Mouse (Mus musculus) hindbrain, embryonic 10.5 days (tissue): ENCODE measurements at regions not wholly inside any gene's neighbourhood (a gene's known extent, or its start where the extent isn't known, plus 50 kb on each side); places are given as distances from the start of the nearest gene placed in this dataset.
A peak's percentile ranks its signal among the peaks of the same experiment; 100 is the strongest.

Source experiments
- DNase-seq: peaks from one replicate; pipeline ENCODE4 v3.0.0-alpha.2; 2017; ENCODE audit warnings: low spot score
- H3K27ac ChIP-seq: fragments of 300-500 bp; sonication (generic); 2 replicates; pipeline ENCODE4 v1.5.1; 2016; ENCODE audit warnings: mild to moderate bottlenecking, moderate library complexity
- H3K27me3 ChIP-seq: fragments of 300-500 bp; sonication (generic); 2 replicates; pipeline ENCODE4 v1.6.1; 2016; ENCODE audit warnings: mild to moderate bottlenecking; ENCODE audit not compliant: poor library complexity, insufficient read depth, severe bottlenecking
- H3K36me3 ChIP-seq: fragments of 300-500 bp; sonication (generic); 2 replicates; pipeline ENCODE4 v1.6.1; 2016; ENCODE audit warnings: mild to moderate bottlenecking, moderate library complexity
- H3K4me1 ChIP-seq: fragments of 300-500 bp; sonication (generic); replicated peaks from 2 replicates; pipeline ENCODE4 v1.6.1; 2016; ENCODE audit warnings: mild to moderate bottlenecking
- H3K4me3 ChIP-seq: fragments of 300-500 bp; sonication (generic); 2 replicates; pipeline ENCODE4 v1.5.1; 2016; ENCODE audit warnings: mild to moderate bottlenecking, moderate library complexity
- H3K9me3 ChIP-seq: fragments of 300-500 bp; sonication (generic); 2 replicates; pipeline ENCODE4 v1.6.1; 2016; ENCODE audit warnings: mild to moderate bottlenecking, moderate library complexity
- WGBS: fragments of 180-500 bp; shearing (Covaris S2); methylation state at CpG from one replicate; pipeline ENCODE4 v1.1.7; 2016; 5-methylcytosine and 5-hydroxymethylcytosine counted together

- H3K36me3 ChIP-seq, result no peaks in the 10 kb centered on the region
- no peaks in the 10 kb centered on the region for H3K9me3 ChIP-seq
- H3K4me1 ChIP-seq, result no peaks in the 10 kb centered on the region
- no peak overlapping the region for H3K4me3 ChIP-seq
- H3K27ac ChIP-seq, result no peak overlapping the region
- no peaks in the 10 kb centered on the region for H3K27me3 ChIP-seq
- 83% methylated on average over 2 of the region's 2 CpGs for WGBS
- no peak for DNase-seq
Measured at GRCm38 (mm10) chr14:61819251-61819650, 212.0 kb downstream of the Kcnrg start.

- no peak overlapping the region for H3K4me3 ChIP-seq
- WGBS, result 75% methylated on average over 8 of the region's 8 CpGs
- H3K9me3 ChIP-seq, result no peaks in the 10 kb centered on the region
- no peak overlapping the region for H3K27ac ChIP-seq
- H3K27me3 ChIP-seq, result no peaks in the 10 kb centered on the region
- peak; percentile 5 for DNase-seq
- no peaks in the 10 kb centered on the region for H3K36me3 ChIP-seq
- H3K4me1 ChIP-seq, result no peaks in the 10 kb centered on the region
Measured at GRCm38 (mm10) chr14:61834291-61834936, 227.2 kb downstream of the Kcnrg start.

DNA sequence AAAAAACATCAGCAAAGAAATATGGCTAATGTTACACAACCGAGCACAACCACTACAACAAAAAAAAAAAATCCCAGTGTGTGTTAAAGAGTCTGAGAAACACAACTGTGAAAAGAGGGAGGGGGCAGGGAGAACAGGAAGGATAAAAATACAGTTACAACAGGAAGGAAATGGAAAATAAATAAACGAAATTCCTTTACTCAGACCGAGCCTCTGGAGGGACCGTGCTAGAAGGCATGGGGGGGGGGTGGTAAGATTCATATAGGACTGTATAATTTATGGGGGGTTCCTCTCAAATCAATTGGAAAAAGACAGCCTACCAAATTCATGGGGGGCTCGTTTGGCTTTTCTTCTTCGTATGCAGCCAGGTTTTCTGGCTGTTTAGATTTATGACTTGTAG is 228.5 kb downstream of the Kcnrg start:
- WGBS, result 74% methylated on average over 6 of the region's 6 CpGs
- no peaks in the 10 kb centered on the region for H3K36me3 ChIP-seq

DNA sequence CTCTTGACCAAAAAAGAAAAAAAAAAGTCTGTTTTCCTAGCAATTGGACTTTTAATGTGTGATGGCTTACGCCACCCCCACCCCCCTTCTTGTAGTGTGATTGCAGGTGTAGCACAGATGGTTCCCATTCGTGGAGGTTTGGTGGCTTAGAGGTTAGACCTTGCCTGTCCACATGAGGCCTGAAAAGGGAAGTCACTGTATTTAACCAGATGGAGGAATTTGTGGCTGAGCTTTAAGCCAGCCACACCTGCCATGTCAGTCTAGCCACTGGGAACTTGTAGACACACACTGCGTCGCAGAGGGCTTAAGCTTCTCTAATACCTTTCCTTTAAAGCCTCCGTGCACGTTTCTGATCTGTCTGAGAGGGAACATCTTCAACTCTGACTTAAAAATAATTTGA is 229.0 kb downstream of the Kcnrg start:
- Histone ChIP-seq H3K27me3 (no peaks in the 10 kb centered on the region), H3K4me1 (no peaks in the 10 kb centered on the region), H3K27ac (no peak overlapping the region), H3K9me3 (no peaks in the 10 kb centered on the region), H3K36me3 (no peaks in the 10 kb centered on the region), H3K4me3 (no peak overlapping the region)
- DNase-seq, result no peak
- 80% methylated on average over 6 of the region's 6 CpGs for whole genome bisulfite sequencing

More for the DNA sequence above, 228.5 kb downstream of the Kcnrg start:
- Histone ChIP-seq H3K27me3 (no peaks in the 10 kb centered on the region), H3K4me1 (no peaks in the 10 kb centered on the region), H3K4me3 (no peak overlapping the region), H3K27ac (no peak overlapping the region), H3K9me3 (no peaks in the 10 kb centered on the region)
- DNase-seq, result no peak

- Histone ChIP-seq H3K27ac (no peak overlapping the region), H3K27me3 (no peaks in the 10 kb centered on the region), H3K36me3 (no peaks in the 10 kb centered on the region), H3K4me3 (no peak overlapping the region), H3K9me3 (no peaks in the 10 kb centered on the region), H3K4me1 (no peaks in the 10 kb centered on the region)
- 89% methylated on average over 4 of the region's 4 CpGs for whole genome bisulfite sequencing
- no peak for DNase-seq
Measured at GRCm38 (mm10) chr14:61836965-61837364, 229.7 kb downstream of the Kcnrg start.

DNA sequence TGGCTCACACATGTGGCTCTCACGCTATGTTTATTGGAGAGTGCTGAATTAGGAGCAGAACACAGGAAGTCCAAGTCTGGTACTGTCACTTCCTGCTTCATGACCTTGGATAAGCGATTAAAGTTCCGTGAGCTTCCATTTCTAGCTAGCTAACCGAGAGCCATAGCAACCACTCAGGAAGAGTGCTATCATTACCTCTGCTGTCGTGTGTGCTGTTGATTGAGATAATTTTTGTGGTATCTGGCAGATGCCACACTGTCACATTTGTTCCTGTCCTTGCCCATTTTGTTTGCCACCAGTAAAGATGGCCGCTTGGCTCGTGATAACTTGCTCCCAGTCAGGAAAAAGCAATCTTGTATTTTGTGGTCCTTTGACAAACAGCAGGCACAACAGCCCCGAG is 230.6 kb downstream of the Kcnrg start:
- 85% methylated on average over 8 of the region's 8 CpGs for WGBS
- Histone ChIP-seq H3K36me3 (no peaks in the 10 kb centered on the region), H3K27me3 (no peaks in the 10 kb centered on the region), H3K27ac (no peak overlapping the region), H3K4me3 (no peak overlapping the region), H3K4me1 (no peaks in the 10 kb centered on the region), H3K9me3 (no peaks in the 10 kb centered on the region)
- DNase-seq, result no peak

DNA sequence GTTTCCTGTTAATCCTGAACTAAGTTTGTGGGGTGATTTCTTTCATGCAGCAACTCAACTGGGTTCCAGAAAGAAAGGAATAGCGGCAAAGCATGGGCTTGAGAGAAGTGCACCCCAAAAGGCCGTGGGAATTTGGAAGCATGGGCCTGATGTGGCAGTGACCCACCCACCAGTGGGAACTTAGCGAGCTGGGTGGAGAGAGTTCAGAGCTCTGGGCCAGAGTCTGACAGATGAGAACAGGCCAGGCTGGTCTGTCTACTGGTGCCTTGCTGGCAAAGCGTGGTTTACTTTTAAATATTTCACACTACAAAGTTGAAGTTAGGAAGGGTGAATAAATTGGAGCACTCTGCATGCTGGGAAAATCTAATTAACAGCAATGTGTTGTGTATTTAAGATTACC is 235.2 kb downstream of the Kcnrg start:
- 84% methylated on average over 4 of the region's 4 CpGs for WGBS
- Histone ChIP-seq H3K4me1 (no peaks in the 10 kb centered on the region), H3K9me3 (no peaks in the 10 kb centered on the region), H3K36me3 (no peaks in the 10 kb centered on the region), H3K4me3 (no peak overlapping the region), H3K27ac (no peak overlapping the region), H3K27me3 (no peaks in the 10 kb centered on the region)
- no peak for DNase-seq

DNA sequence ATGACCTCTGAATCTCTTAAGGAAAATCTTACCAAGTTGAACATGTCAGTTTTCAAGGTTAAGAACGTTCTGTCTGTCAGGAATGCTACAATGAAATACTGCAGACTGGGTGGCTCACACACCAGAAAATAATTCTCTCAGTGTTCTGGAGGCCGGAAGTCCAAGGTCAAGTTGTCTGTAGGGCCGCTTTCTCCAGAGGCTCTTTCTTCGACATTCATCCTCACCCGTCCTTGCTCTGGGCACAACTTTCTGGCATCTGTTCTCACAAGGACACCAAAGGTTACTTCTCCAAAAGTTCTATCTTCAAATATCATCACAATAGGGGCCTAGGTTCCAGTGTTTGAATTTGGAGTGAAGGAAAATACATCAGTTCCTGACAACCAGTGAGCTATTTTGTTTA is 239.2 kb downstream of the Kcnrg start:
- H3K9me3 ChIP-seq, result no peaks in the 10 kb centered on the region
- DNase-seq, result no peak
- H3K27me3 ChIP-seq, result no peaks in the 10 kb centered on the region
- no peaks in the 10 kb centered on the region for H3K4me1 ChIP-seq
- no peak overlapping the region for H3K4me3 ChIP-seq
- H3K36me3 ChIP-seq, result no peaks in the 10 kb centered on the region
- 88% methylated on average over 5 of the region's 5 CpGs for WGBS
- H3K27ac ChIP-seq, result no peak overlapping the region

- H3K27me3 ChIP-seq, result no peaks in the 10 kb centered on the region
- DNase-seq, result no peak
- no peaks in the 10 kb centered on the region for H3K36me3 ChIP-seq
- no peaks in the 10 kb centered on the region for H3K9me3 ChIP-seq
- H3K27ac ChIP-seq, result no peak overlapping the region
- no peak overlapping the region for H3K4me3 ChIP-seq
- no peaks in the 10 kb centered on the region for H3K4me1 ChIP-seq
- WGBS, result 82% methylated on average over 4 of the region's 4 CpGs
Measured at GRCm38 (mm10) chr14:61850244-61850643, 243.0 kb downstream of the Kcnrg start.

GRCm38 (mm10) chr14:61857616-61858015 is 250.4 kb downstream of the Kcnrg start:
- no peak for DNase-seq
- no peaks in the 10 kb centered on the region for H3K36me3 ChIP-seq
- no peaks in the 10 kb centered on the region for H3K27me3 ChIP-seq
- no peaks in the 10 kb centered on the region for H3K4me1 ChIP-seq
- H3K9me3 ChIP-seq, result no peaks in the 10 kb centered on the region
- 92% methylated on average over 6 of the region's 6 CpGs for WGBS
- H3K4me3 ChIP-seq, result no peak overlapping the region
- no peak overlapping the region for H3K27ac ChIP-seq

- Histone ChIP-seq H3K9me3 (no peaks in the 10 kb centered on the region), H3K36me3 (no peaks in the 10 kb centered on the region), H3K27ac (no peak overlapping the region), H3K27me3 (no peaks in the 10 kb centered on the region; the same call in 1 of the 2 replicates), H3K4me3 (no peak overlapping the region), H3K4me1 (no peaks in the 10 kb centered on the region)
- 92% methylated on average over 4 of the region's 4 CpGs for WGBS
- no peak for DNase-seq
Measured at GRCm38 (mm10) chr14:61860688-61861087, 253.4 kb downstream of the Kcnrg start.

- H3K27ac ChIP-seq, result no peak overlapping the region
- H3K27me3 ChIP-seq, result no peaks in the 10 kb centered on the region; the same call in 1 of the 2 replicates
- H3K36me3 ChIP-seq, result no peaks in the 10 kb centered on the region
- H3K4me3 ChIP-seq, result no peak overlapping the region
- 94% methylated on average over 8 of the region's 8 CpGs for WGBS
- no peaks in the 10 kb centered on the region for H3K4me1 ChIP-seq
- no peak for DNase-seq
- no peaks in the 10 kb centered on the region for H3K9me3 ChIP-seq
Measured at GRCm38 (mm10) chr14:61861357-61861958, 254.2 kb downstream of the Kcnrg start.

DNA sequence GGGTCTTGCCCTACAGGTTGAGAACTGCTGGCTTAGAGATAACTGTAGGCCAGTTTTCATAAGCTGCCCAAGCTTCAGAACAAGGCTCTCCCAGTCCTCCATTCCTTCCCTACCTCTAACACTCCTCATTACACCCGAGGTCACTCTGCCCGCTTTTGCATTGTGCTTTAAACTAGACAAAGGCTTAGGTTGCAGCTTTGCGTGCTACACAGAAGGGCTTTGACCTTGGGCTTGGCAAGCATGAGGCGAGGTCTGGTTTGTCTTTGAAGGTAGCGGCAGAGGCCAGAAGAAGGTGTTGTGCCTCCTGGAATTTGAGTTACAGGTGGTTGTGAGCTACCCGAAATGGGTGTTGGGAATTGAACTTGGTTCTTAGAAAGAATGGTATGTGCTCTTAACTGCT is 255.7 kb downstream of the Kcnrg start:
- Histone ChIP-seq H3K36me3 (no peaks in the 10 kb centered on the region), H3K27me3 (no peaks in the 10 kb centered on the region; the same call in 1 of the 2 replicates), H3K9me3 (no peaks in the 10 kb centered on the region), H3K4me3 (no peak overlapping the region), H3K27ac (no peak overlapping the region), H3K4me1 (no peaks in the 10 kb centered on the region)
- no peak for DNase-seq
- 87% methylated on average over 6 of the region's 6 CpGs for WGBS
